Mouse (Mus musculus) liver, embryonic 11.5 days (tissue): ENCODE results near the gene Otx1. TPM values are rescaled to one million over a fixed set of nuclear protein-coding genes. Genes with fewer than 3 reads are reported as not detected.
A peak's percentile ranks its signal among the peaks of the same experiment; 100 is the strongest.

ENCODE experiments used
- ATAC-seq: fragments of 200-750 bp; cut with Nextera tagmentation; replicated peaks from 2 replicates; pipeline ENCODE4 v1.8.0; 2017; ENCODE audit warnings: moderate number of reproducible peaks, mild to moderate bottlenecking, moderate TSS enrichment, moderate library complexity; ENCODE audit not compliant: low FRiP score
- DNase-seq: peaks from one replicate; pipeline ENCODE4 v3.0.0-alpha.2; 2017; ENCODE audit warnings: low spot score
- H3K27ac ChIP-seq: fragments of 300-500 bp; sonication (generic); 2 replicates; pipeline ENCODE4 v1.5.1; 2014; ENCODE audit warnings: mild to moderate bottlenecking, low read depth, low read length, control low read depth
- H3K27me3 ChIP-seq: fragments of 300-500 bp; sonication (generic); replicated peaks from 2 replicates; pipeline ENCODE4 v1.6.1; 2014; ENCODE audit warnings: low read length, mixed read lengths; ENCODE audit not compliant: control insufficient read depth, insufficient read depth
- H3K36me3 ChIP-seq: fragments of 300-500 bp; sonication (generic); 2 replicates; pipeline ENCODE4 v1.6.1; 2014; ENCODE audit warnings: mild to moderate bottlenecking, low read length, moderate library complexity, mixed read lengths; ENCODE audit not compliant: control insufficient read depth, insufficient read depth
- H3K4me1 ChIP-seq: fragments of 300-500 bp; sonication (generic); replicated peaks from 2 replicates; pipeline ENCODE4 v1.6.1; 2014; ENCODE audit warnings: low read length, mixed read lengths; ENCODE audit not compliant: control insufficient read depth, insufficient read depth
- H3K4me2 ChIP-seq: fragments of 300-500 bp; sonication (generic); 2 replicates; pipeline ENCODE4 v1.6.1; 2014; ENCODE audit warnings: mild to moderate bottlenecking, control low read depth, moderate library complexity
- H3K4me3 ChIP-seq: fragments of 300-500 bp; sonication (generic); 2 replicates; pipeline ENCODE4 v1.5.1; 2014; ENCODE audit warnings: low read depth, low read length, control low read depth
- H3K9ac ChIP-seq: fragments of 300-500 bp; sonication (generic); 2 replicates; pipeline ENCODE4 v1.6.1; 2014; ENCODE audit warnings: low read depth, low read length, control low read depth
- H3K9me3 ChIP-seq: fragments of 300-500 bp; sonication (generic); 2 replicates; pipeline ENCODE4 v1.6.1; 2016; ENCODE audit warnings: low read length, inconsistent platforms, mixed read lengths; ENCODE audit not compliant: control insufficient read depth
- WGBS: fragments of 180-500 bp; shearing (Covaris S2); extraction: QIAGEN DNeasy Blood & Tissue Kit; methylation state at CpG from one replicate; pipeline ENCODE4 v1.1.7; 2014; 5-methylcytosine and 5-hydroxymethylcytosine counted together
- polyA plus RNA-seq: library from polyadenylated mRNA; unstranded; fragments of >200 nt; fragmentation: Nextera tagmentation; extraction: Ambion mirVana; gene quantifications from 2 replicates; pipeline ENCODE4 v1.2.1, GENCODE M21; 2014

The Otx1 gene
- polyA plus RNA-seq, 1 experiment from 2014 or later = 0.08 TPM

DNA sequence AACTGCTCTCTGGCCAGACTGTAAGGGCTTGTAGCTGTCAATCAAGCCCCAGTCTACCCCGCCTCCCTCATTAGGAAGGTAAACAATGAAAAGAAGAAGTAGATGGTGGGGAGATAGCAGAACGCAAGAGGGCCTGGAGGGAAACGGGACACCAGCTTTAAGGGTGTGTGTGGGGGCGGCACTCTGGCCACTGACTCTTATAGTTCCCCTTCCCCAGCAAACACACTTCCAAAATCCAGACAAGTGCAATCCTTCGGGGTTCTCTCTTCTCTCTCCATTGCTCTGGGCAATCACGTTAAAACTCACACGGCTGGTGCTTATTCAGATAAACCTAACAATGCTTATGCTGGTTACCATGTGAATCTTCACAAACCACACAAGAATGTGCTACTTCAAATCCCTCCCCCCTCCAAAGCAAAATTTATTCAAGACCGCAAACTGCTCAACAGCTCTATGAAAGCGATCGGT is 5.5 kb upstream of the Otx1 start:
- Histone ChIP-seq H3K9me3 (no peaks in the 10 kb centered on the region), H3K27ac (no peak overlapping the region), H3K4me2 (peak overlapping the region; percentile 24; the same call in 1 of the 2 replicates), H3K9ac (no peak overlapping the region), H3K4me1 (no peaks in the 10 kb centered on the region), H3K27me3 (peaks cover 59% of the 10 kb centered on the region), H3K4me3 (no peak overlapping the region), H3K36me3 (no peaks in the 10 kb centered on the region)
- DNase-seq (peak; percentile 33), ATAC-seq (0 out of 2 replicates have a peak, but pooled peaks have one; percentile 43)
- WGBS = 3% methylated on average over 10 of the region's 10 CpGs

- Histone ChIP-seq H3K4me3 (no peak overlapping the region), H3K4me2 (peak overlapping the region; percentile 24; the same call in 1 of the 2 replicates)
Measured at GRCm38 (mm10) chr11:22007781-22008110, 5.0 kb upstream of the Otx1 start.

DNA sequence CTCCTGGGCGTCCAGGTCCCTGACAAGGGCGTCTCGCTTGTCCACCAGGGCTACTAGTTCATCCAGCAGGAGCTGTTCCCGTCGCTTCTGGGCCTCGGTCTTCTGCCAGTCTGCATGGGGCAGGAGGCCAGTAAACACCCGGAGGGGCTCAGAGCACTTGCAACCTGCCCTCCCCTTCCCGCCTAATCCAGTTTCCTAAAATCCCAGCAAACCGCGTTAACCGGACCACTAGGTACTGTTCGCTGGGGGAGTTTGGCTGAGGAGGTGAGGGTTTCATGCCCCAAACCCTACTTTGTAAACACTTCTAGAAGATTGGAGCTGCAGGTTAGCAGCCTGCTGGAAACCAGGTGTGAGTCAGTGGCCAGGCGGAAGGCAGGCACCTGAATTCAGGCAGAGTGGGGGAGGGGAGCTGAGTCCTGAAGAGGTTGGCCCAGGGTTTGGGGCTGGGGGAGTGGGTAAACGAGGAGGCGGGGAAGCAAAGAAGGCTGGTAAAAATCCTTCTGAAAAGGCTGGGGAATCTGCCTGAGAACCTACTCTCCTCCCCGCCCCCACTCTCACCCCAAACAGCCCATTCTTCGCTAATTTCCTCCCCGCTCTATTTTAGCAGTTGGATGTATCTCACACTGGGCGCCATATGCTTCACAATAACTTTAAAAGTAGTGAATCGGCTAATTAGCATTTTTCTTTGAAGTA is 4.5 kb upstream of the Otx1 start:
- peaks cover 69% of the 10 kb centered on the region for H3K27me3 ChIP-seq
- no peaks in the 10 kb centered on the region for H3K9me3 ChIP-seq
- 2% methylated on average over 20 of the region's 20 CpGs for WGBS
- peak; percentile 34 for DNase-seq
- H3K27ac ChIP-seq = no peak overlapping the region
- no peak; the same call in 1 of the 2 replicates for ATAC-seq
- H3K9ac ChIP-seq = no peak overlapping the region
- H3K36me3 ChIP-seq = no peaks in the 10 kb centered on the region
- H3K4me2 ChIP-seq = no peak overlapping the region
- no peak overlapping the region for H3K4me3 ChIP-seq
- H3K4me1 ChIP-seq = no peaks in the 10 kb centered on the region

More at GRCm38 (mm10) chr11:22007781-22008110, 5.0 kb upstream of the Otx1 start:
- ATAC-seq (no peak), DNase-seq (no peak)
- Histone ChIP-seq H3K27me3 (peaks cover 63% of the 10 kb centered on the region), H3K27ac (no peak overlapping the region), H3K9ac (no peak overlapping the region), H3K36me3 (no peaks in the 10 kb centered on the region), H3K4me1 (no peaks in the 10 kb centered on the region), H3K9me3 (no peaks in the 10 kb centered on the region)
- WGBS = 1% methylated on average over 6 of the region's 6 CpGs

DNA sequence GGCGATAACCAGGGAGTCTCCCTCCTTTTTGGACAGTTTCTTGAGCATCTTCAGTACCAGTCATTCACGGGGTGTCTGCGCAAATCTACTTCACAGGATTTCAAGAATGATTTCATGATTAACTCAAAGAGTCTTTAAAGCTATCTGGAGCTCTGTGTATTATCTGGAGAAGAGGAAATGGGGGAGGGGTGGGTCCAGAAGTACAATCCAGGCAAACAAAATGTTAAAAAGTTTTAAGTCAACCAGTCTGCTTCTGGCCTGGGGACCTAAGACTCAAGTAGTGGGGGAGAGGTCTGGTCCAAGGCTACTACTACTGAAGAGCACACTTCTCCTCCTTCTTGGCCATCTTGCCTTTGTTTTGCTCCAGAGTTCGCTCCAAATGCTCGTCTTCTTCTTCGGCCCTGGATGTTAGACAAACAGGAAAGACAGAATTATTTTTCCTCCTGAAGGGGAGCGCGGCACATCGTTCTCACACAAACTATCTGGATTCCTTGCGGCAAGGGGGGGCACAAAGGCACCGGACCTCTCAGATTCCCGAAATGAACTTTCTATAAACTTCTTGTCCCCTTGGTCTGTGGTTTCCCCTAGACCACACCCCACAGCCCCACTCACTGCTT is 3.9 kb upstream of the Otx1 start:
- Histone ChIP-seq H3K9ac (no peak overlapping the region), H3K27ac (no peak overlapping the region), H3K9me3 (no peaks in the 10 kb centered on the region), H3K4me2 (no peak overlapping the region), H3K27me3 (peaks cover 75% of the 10 kb centered on the region), H3K4me3 (no peak overlapping the region), H3K36me3 (no peaks in the 10 kb centered on the region), H3K4me1 (peaks cover 4% of the 10 kb centered on the region; the same call in 1 of the 2 replicates)
- ATAC-seq (no peak), DNase-seq (no peak)
- 11% methylated on average over 12 of the region's 12 CpGs for WGBS

- ATAC-seq = no peak
- H3K27me3 ChIP-seq = peaks cover 85% of the 10 kb centered on the region
- no peaks in the 10 kb centered on the region for H3K9me3 ChIP-seq
- H3K4me1 ChIP-seq = peaks cover 7% of the 10 kb centered on the region; the same call in 1 of the 2 replicates
- H3K9ac ChIP-seq = no peak overlapping the region
- no peak overlapping the region for H3K27ac ChIP-seq
- no peaks in the 10 kb centered on the region for H3K36me3 ChIP-seq
- H3K4me3 ChIP-seq = no peak overlapping the region
- 9% methylated on average over 9 of the region's 9 CpGs for WGBS
- no peak for DNase-seq
- H3K4me2 ChIP-seq = no peak overlapping the region
Measured at GRCm38 (mm10) chr11:22005281-22005870, 2.7 kb upstream of the Otx1 start.

DNA sequence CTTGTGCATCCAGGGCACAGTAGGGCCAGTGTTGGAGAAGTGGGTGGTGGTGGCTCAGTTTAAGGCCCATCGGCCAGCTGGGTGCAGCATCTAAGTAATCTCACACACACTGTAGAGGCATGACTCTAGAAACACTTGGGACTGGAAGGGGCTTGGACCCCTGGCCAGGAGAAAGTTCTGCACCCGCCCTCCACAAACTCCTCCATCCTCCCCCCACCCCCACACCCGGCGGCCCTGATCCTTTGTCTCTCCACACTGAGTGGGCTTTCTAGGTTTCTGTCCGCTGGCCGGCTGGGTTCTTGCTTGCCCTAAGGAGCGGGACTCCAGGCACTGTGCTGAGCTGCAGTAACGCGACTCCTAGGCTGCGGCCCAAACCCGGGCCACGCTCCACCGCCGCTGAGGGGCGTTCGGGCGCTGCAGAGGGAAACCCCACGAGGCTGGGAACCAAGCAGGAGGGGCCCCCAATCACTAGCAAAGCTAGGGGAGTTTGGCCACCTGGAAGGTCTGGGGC is 1.7 kb upstream of the Otx1 start:
- Histone ChIP-seq H3K27me3 (peaks cover 95% of the 10 kb centered on the region), H3K27ac (no peak overlapping the region), H3K4me3 (0 out of 2 replicates have a peak overlapping the region, but pooled peaks have one; percentile 8), H3K4me2 (no peak overlapping the region), H3K4me1 (peaks cover 7% of the 10 kb centered on the region; the same call in 1 of the 2 replicates), H3K9me3 (no peaks in the 10 kb centered on the region), H3K9ac (no peak overlapping the region), H3K36me3 (no peaks in the 10 kb centered on the region)
- peak; percentile 61 for DNase-seq
- ATAC-seq = no peak
- WGBS = 1% methylated on average over 18 of the region's 18 CpGs

DNA sequence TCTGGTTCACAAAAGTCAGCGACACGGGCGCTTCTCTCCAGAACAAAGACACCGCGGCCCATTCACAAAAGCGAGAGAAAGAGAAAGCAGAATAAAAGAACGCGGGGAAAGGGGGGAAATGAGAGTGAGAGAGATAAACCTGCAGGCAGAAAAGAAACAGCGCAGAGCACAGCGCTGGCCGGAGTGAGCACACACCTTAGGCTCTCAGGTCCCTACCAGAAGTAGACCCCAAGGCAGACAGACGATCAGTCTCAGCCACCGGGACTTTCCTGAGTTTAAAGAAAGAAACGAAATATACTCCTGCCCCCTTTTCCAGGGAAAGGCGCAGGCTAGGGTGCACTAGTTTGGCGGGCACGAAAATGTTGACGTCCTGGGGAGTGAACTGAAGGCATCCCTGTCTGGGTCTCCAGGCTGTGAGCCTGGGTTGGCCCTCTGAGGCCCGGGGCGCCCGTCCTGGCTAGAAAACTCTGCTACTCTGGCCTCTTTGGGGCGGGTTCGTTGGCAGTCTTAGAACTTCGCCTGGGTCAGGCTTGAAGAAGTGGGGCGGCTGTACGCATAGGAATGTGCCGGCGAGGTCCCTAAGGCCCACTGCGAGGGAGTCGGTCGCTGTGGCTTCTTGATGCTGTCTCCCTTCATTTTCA is 764 bp upstream of the Otx1 start:
- Histone ChIP-seq H3K4me1 (peaks cover 7% of the 10 kb centered on the region; the same call in 1 of the 2 replicates), H3K9me3 (no peaks in the 10 kb centered on the region), H3K36me3 (no peaks in the 10 kb centered on the region), H3K4me3 (0 out of 2 replicates have a peak overlapping the region, but pooled peaks have one; percentile 30), H3K4me2 (no peak overlapping the region; the same call in 1 of the 2 replicates), H3K27me3 (peaks cover 99% of the 10 kb centered on the region), H3K9ac (no peak overlapping the region), H3K27ac (no peak overlapping the region)
- DNase-seq (peak; percentile 66), ATAC-seq (no peak)
- 1% methylated on average over 31 of the region's 31 CpGs for WGBS

- ATAC-seq (no peak), DNase-seq (peak; percentile 46)
- Histone ChIP-seq H3K36me3 (no peaks in the 10 kb centered on the region), H3K4me2 (peak overlapping the region; percentile 95), H3K9ac (no peak overlapping the region), H3K27ac (no peak overlapping the region; the same call in 1 of the 2 replicates), H3K4me1 (peaks cover 7% of the 10 kb centered on the region), H3K4me3 (peak overlapping the region; percentile 61), H3K9me3 (no peaks in the 10 kb centered on the region), H3K27me3 (peaks cover 99% of the 10 kb centered on the region)
- 1% methylated on average over 34 of the region's 34 CpGs for WGBS
Measured at GRCm38 (mm10) chr11:22002062-22002782, 475 bp downstream of the Otx1 start.
